Mouse (Mus musculus): ENCODE results near the gene Zbtb16. TPM values are rescaled to one million over a fixed set of nuclear protein-coding genes. Genes with fewer than 3 reads are reported as not detected.

Gene Zbtb16
- total and polyA plus RNA-seq, 2 experiments from 2014 or later = 6.8 to 13.5 TPM

GRCm38 (mm10) chr9:48775561-48775960 lies 60.5 kb downstream of the Zbtb16 start:
- 75% methylated on average over 2 of the region's 2 CpGs for WGBS
- H3K36me3 ChIP-seq (ENCODE audit: insufficient read depth, low read length) = no peaks in the 10 kb centered on the region

GRCm38 (mm10) chr9:48773710-48774109 lies 62.3 kb downstream of the Zbtb16 start:
- no peak for ATAC-seq

More at GRCm38 (mm10) chr9:48775561-48775960, 60.5 kb downstream of the Zbtb16 start:
- no peak for DNase-seq (ENCODE audit: low spot score)
- H3K9me3 ChIP-seq (ENCODE audit: low read length) = no peaks in the 10 kb centered on the region
- no peak overlapping the region for H3K4me2 ChIP-seq (ENCODE audit: low read depth, low read length)
- no peak overlapping the region for H3K4me3 ChIP-seq (ENCODE audit: low read length)
- no peak overlapping the region for H3K27ac ChIP-seq
- TF ChIP-seq CTCF (IDR thresholded peaks at IDR 0.05; ENCODE audit: low read depth) = no peak
- H3K27me3 ChIP-seq (ENCODE audit: insufficient read depth, low read length) = no peaks in the 10 kb centered on the region
- no peaks in the 10 kb centered on the region for H3K4me1 ChIP-seq (ENCODE audit: insufficient read depth, low read length)
- no peak for ATAC-seq
- no peak overlapping the region for H3K9ac ChIP-seq (replicated peaks; ENCODE audit: low read length)

GRCm38 (mm10) chr9:48773130-48773529 lies 62.9 kb downstream of the Zbtb16 start:
- H3K4me1 ChIP-seq (ENCODE audit: insufficient read depth, low read length) = no peaks in the 10 kb centered on the region
- H3K36me3 ChIP-seq (ENCODE audit: insufficient read depth, low read length) = no peaks in the 10 kb centered on the region
- no peak overlapping the region for H3K27ac ChIP-seq
- no peak overlapping the region for H3K9ac ChIP-seq (replicated peaks; ENCODE audit: low read length)
- H3K4me2 ChIP-seq (ENCODE audit: low read depth, low read length) = no peak overlapping the region
- DNase-seq (ENCODE audit: low spot score) (no peak), ATAC-seq (no peak)
- H3K9me3 ChIP-seq (ENCODE audit: low read length) = no peaks in the 10 kb centered on the region
- no peak overlapping the region for H3K4me3 ChIP-seq (ENCODE audit: low read length)
- WGBS = 90% methylated on average over 6 of the region's 6 CpGs
- TF ChIP-seq CTCF (IDR thresholded peaks at IDR 0.05; ENCODE audit: low read depth) = no peak
- no peaks in the 10 kb centered on the region for H3K27me3 ChIP-seq (ENCODE audit: insufficient read depth, low read length)

More at GRCm38 (mm10) chr9:48773710-48774109, 62.3 kb downstream of the Zbtb16 start:
- Histone ChIP-seq H3K4me2 (ENCODE audit: low read depth, low read length) (no peak overlapping the region), H3K27me3 (ENCODE audit: insufficient read depth, low read length) (no peaks in the 10 kb centered on the region), H3K4me3 (ENCODE audit: low read length) (no peak overlapping the region), H3K36me3 (ENCODE audit: insufficient read depth, low read length) (no peaks in the 10 kb centered on the region), H3K9ac (replicated peaks; ENCODE audit: low read length) (no peak overlapping the region), H3K27ac (no peak overlapping the region), H3K4me1 (ENCODE audit: insufficient read depth, low read length) (no peaks in the 10 kb centered on the region), H3K9me3 (ENCODE audit: low read length) (no peaks in the 10 kb centered on the region)
- DNase-seq (ENCODE audit: low spot score) = no peak
- TF ChIP-seq CTCF (IDR thresholded peaks at IDR 0.05; ENCODE audit: low read depth) = no peak
- 90% methylated on average over 8 of the region's 8 CpGs for whole genome bisulfite sequencing

- no peak overlapping the region for H3K4me2 ChIP-seq (ENCODE audit: low read depth, low read length)
- no peaks in the 10 kb centered on the region for H3K27me3 ChIP-seq (ENCODE audit: insufficient read depth, low read length)
- H3K36me3 ChIP-seq (ENCODE audit: insufficient read depth, low read length) = no peaks in the 10 kb centered on the region
- no peak for DNase-seq (ENCODE audit: low spot score)
- 94% methylated on average over 6 of the region's 6 CpGs for WGBS
- H3K9me3 ChIP-seq (ENCODE audit: low read length) = no peaks in the 10 kb centered on the region
- H3K4me1 ChIP-seq (ENCODE audit: insufficient read depth, low read length) = no peaks in the 10 kb centered on the region
- no peak for ATAC-seq
- no peak overlapping the region for H3K27ac ChIP-seq
- no peak for TF ChIP-seq CTCF (IDR thresholded peaks at IDR 0.05; ENCODE audit: low read depth)
- H3K9ac ChIP-seq (replicated peaks; ENCODE audit: low read length) = no peak overlapping the region
- no peak overlapping the region for H3K4me3 ChIP-seq (ENCODE audit: low read length)
These were observed 64.5 kb downstream of the Zbtb16 start for GRCm38 (mm10) chr9:48771504-48771903.

- 94% methylated on average over 4 of the region's 4 CpGs for WGBS
- no peaks in the 10 kb centered on the region for H3K9me3 ChIP-seq (ENCODE audit: low read length)
- TF ChIP-seq CTCF (IDR thresholded peaks at IDR 0.05; ENCODE audit: low read depth) = no peak
- H3K4me2 ChIP-seq (ENCODE audit: low read depth, low read length) = no peak overlapping the region
- DNase-seq (ENCODE audit: low spot score) = no peak
- no peak overlapping the region for H3K4me3 ChIP-seq (ENCODE audit: low read length)
- H3K27ac ChIP-seq = no peak overlapping the region
- H3K36me3 ChIP-seq (ENCODE audit: insufficient read depth, low read length) = no peaks in the 10 kb centered on the region
- no peak for ATAC-seq
- H3K27me3 ChIP-seq (ENCODE audit: insufficient read depth, low read length) = no peaks in the 10 kb centered on the region
- 0 out of 2 replicates have a peak, but pooled peaks cover 7% of the 10 kb centered on the region for H3K4me1 ChIP-seq (ENCODE audit: insufficient read depth, low read length)
- H3K9ac ChIP-seq (replicated peaks; ENCODE audit: low read length) = no peak overlapping the region
These were observed 67.1 kb downstream of the Zbtb16 start for GRCm38 (mm10) chr9:48768965-48769364.

GRCm38 (mm10) chr9:48767666-48768432 lies 68.2 kb downstream of the Zbtb16 start:
- H3K27ac ChIP-seq = no peak overlapping the region
- no peak for TF ChIP-seq CTCF (IDR thresholded peaks at IDR 0.05; ENCODE audit: low read depth)
- H3K4me2 ChIP-seq (ENCODE audit: low read depth, low read length) = no peak overlapping the region
- 0 out of 2 replicates have a peak, but pooled peaks cover 7% of the 10 kb centered on the region for H3K4me1 ChIP-seq (ENCODE audit: insufficient read depth, low read length)
- no peaks in the 10 kb centered on the region for H3K9me3 ChIP-seq (ENCODE audit: low read length)
- no peaks in the 10 kb centered on the region for H3K27me3 ChIP-seq (ENCODE audit: insufficient read depth, low read length)
- 85% methylated on average over 20 of the region's 20 CpGs for WGBS
- ATAC-seq = no peak
- DNase-seq (ENCODE audit: low spot score) = no peak
- H3K4me3 ChIP-seq (ENCODE audit: low read length) = no peak overlapping the region
- H3K36me3 ChIP-seq (ENCODE audit: insufficient read depth, low read length) = no peaks in the 10 kb centered on the region
- H3K9ac ChIP-seq (replicated peaks; ENCODE audit: low read length) = no peak overlapping the region

GRCm38 (mm10) chr9:48765927-48766326 lies 70.1 kb downstream of the Zbtb16 start:
- no peak overlapping the region for H3K4me2 ChIP-seq (ENCODE audit: low read depth, low read length)
- no peak for TF ChIP-seq CTCF (IDR thresholded peaks at IDR 0.05; ENCODE audit: low read depth)
- H3K4me1 ChIP-seq (ENCODE audit: insufficient read depth, low read length) = 0 out of 2 replicates have a peak, but pooled peaks cover 7% of the 10 kb centered on the region
- no peaks in the 10 kb centered on the region for H3K9me3 ChIP-seq (ENCODE audit: low read length)
- DNase-seq (ENCODE audit: low spot score) (no peak), ATAC-seq (no peak)
- no peak overlapping the region for H3K27ac ChIP-seq
- no peak overlapping the region for H3K9ac ChIP-seq (replicated peaks; ENCODE audit: low read length)
- no peaks in the 10 kb centered on the region for H3K36me3 ChIP-seq (ENCODE audit: insufficient read depth, low read length)
- no peak overlapping the region for H3K4me3 ChIP-seq (ENCODE audit: low read length)
- no peaks in the 10 kb centered on the region for H3K27me3 ChIP-seq (ENCODE audit: insufficient read depth, low read length)

All from hindbrain, postnatal 0 days (tissue).